Mouse (Mus musculus) colon, adult 2 months (tissue): ENCODE results near the gene Gm4907. TPM values are rescaled to one million over a fixed set of nuclear protein-coding genes. Genes with fewer than 3 reads are reported as not detected.

Experiments
- polyA plus RNA-seq: library from polyadenylated mRNA; depleted of rRNA; stranded (reverse); fragments of >200 nt; gene quantifications from 2 replicates; pipeline ENCODE4 v1.2.3, GENCODE M21; 2012; rRNA removed

The Gm4907 gene
- polyA plus RNA-seq, result not detected in 2 replicates

DNA sequence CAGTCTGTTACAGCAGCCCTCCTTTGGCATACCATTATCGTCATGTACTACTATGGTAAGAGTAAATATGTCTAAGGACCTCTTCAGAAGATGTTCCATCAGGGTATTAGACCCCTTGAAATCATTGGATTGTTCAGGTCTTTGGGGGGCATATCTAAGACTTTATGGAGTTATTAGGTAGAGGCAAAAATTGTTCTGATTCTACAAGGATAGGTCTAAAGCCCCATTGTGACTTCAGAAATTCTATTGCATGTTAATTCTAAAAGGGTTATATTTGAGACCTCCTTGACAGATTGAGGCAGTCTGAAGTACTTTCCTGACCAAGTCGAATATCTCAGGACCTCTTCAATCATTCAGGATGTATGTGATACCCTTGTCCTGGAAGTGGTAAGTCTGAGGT lies at the start of gene Gm4907:
TSS of gene Gm4907 (plus strand) at position 301 of the 400 bp plus-strand sequence.

Other genes with a start within 250 kb of the Gm4907 start
- 6.1 and 7.3 TPM in 2 replicates for gene Wdr44, start 189.5 kb upstream of the Gm4907 start, polyA plus RNA-seq
- not detected in 2 replicates for gene Gm4985, start 76.4 kb downstream of the Gm4907 start, polyA plus RNA-seq